Mouse (Mus musculus): Measurements from ENCODE around the gene Utp15.

The Utp15 gene

DNA sequence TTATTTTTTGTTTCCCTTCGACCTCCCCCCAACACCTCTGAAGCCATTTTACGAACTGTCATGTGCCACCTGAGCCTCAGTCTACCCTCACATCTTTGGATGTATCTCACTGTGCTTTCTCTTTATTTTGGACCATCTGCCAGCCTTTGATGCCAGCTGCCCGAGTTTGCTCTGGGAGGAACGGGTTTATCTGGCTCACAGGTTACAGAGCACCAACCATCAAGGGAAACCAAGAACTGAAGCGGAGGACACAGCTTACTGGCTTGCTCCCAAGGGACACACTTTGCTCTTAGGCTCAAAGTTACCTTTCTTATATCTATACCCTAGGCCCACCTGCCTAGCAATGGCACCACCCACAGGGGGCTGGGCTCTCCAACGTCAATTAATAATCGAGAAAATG lies 17.5 kb downstream of the Utp15 start:
- no peak for DNase-seq

GRCm38 (mm10) chr13:98244571-98245350 lies 18.1 kb downstream of the Utp15 start:
- DNase-seq: peak; percentile 6

- no peak for DNase-seq
Observed at GRCm38 (mm10) chr13:98241531-98242282, 21.1 kb downstream of the Utp15 start.

DNA sequence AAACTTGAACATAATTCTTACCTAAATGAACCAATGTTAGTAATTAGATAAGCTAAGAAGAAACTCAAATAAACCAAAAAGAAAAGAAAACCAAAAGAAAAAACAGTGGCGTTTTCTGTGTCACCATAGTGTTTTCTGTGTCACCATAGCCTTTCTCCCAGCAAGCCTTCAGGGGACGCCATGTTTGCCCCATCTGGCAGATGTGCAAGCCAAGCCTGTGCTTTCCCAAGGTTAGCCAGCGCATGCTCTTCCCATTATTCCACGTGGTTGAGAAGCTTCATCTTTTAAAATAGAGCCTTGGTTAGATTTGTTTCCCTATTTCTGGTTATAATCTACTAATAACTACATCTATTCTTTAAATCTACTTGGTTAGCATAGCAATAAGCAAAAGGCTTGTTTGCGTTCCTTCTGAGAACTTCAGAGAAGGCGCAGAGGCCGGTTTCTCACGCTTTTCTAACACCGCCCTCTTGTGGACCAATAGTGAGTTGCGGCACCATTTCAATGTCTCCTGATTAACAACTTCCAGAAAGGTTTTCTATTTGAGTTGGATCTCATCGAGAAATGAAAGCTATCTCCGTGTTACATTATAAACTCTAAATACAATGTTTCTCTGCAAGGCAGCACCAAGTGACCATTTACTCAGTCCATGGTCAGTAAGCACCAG lies 22.7 kb downstream of the Utp15 start:
- DNase-seq: peak; percentile 77

GRCm38 (mm10) chr13:98235451-98235850 lies 27.4 kb downstream of the Utp15 start:
- no peak for DNase-seq

DNA sequence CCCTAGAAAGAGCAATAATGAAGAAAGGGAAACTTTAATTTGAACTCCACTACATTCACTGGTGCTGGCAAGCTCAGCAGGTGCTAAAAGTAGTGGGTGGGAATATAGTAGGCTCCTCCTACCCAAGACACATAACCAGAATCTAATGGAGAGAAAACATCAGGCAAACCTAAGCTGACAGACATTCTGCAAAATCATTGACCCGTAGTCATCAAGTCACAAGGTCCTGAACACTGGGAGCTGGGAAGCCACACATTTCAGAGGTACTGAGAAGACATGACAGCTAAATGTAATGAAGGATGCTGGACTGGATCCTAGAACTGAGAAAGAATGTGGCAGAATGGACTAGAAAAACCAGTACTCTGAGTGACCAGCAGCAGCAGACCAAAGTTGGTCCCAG lies 32.3 kb downstream of the Utp15 start:
- DNase-seq: no peak

GRCm38 (mm10) chr13:98226225-98226624 lies 36.6 kb downstream of the Utp15 start:
- DNase-seq: no peak

DNA sequence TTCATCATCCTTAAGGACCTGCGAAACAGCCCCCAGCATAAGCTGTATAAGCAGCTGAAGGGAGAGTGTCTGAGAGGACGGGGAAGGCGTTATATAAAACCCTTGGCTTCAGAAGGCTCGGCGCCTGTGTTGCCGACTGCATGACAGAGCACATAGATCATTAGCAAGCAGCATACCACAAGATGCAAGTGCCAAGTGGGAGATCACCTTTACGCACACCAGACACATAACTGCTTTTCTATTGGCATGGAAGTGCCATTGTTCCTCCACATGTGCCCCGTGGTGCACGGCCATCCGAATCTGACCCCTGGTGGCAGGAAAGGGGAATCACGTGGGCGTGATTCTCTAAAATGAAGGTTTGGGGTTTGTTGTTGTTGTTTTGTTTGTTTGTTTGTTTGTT lies 40.0 kb downstream of the Utp15 start:
- DNase-seq: peak; percentile 49

GRCm38 (mm10) chr13:98210137-98210536 lies 52.7 kb downstream of the Utp15 start:
- DNase-seq: no peak

GRCm38 (mm10) chr13:98208842-98209241 lies 54.0 kb downstream of the Utp15 start:
- peak; percentile 9 for DNase-seq

- DNase-seq: no peak
Observed at GRCm38 (mm10) chr13:98206546-98206870, 56.3 kb downstream of the Utp15 start.

DNA sequence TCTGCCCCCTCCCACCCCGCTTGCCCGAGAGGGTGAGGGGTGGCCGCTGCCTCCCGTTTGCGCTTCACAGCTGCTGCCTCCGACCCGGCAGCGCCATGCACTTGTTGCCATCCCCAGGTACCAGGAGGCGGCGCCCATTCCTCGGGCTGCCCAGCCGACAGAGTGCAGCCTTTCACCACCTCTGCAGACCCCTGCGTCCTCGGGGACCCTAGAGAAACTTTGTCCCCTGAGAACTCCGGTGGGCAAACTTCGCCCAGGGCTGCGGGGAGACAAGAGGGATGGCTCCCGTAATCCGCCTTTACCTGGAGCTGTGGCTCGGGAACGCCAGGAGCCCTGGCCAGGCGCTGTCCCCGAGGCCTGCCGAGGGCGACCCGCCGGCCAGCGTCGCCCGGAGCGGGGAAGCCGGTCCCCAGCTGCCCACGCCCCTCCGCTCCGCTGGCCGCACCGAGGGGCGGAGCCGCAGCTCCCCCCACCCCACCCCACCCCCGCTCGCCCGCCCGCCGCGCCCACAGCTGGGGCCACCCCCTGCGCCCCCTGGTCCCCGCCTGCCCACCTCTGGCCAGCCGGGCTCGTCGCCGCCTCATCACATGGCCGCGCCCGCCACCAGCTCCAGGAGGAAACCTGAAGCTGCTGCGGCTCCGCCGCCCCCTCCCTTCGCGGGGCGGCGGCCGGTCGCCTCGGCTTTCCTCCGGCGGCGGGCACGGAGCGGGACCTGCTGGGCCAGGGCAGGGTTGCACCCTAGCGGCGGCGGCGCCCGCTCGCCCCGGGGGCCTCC lies 56.9 kb downstream of the Utp15 start, which contains the start of gene Arhgef28:
Arhgef28 (minus strand) TSS at position 669 of the 775 bp plus-strand sequence.
- DNase-seq: peak; percentile 74

- no peak for DNase-seq
Observed at GRCm38 (mm10) chr13:98205111-98205510, 57.7 kb downstream of the Utp15 start.

GRCm38 (mm10) chr13:98204371-98204770 lies 58.5 kb downstream of the Utp15 start:
- no peak for DNase-seq

- no peak for DNase-seq
Observed at GRCm38 (mm10) chr13:98201436-98201835, 61.4 kb downstream of the Utp15 start.
